Mouse (Mus musculus) cortical plate, adult 2 months (tissue): ENCODE data around the gene Nkd1.

Source experiments
- CTCF ChIP-seq: fragments of 200-500 bp; IDR thresholded peaks from 2 replicates; pipeline ENCODE4 v1.5.1; 2011; ENCODE audit warnings: mild to moderate bottlenecking, control low read depth, low read length; ENCODE audit not compliant: insufficient read depth; ENCODE audit errors: extremely low read depth
- POLR2A ChIP-seq: fragments of 200-500 bp; IDR thresholded peaks from 2 replicates; pipeline ENCODE4 v1.6.1; 2011; ENCODE audit warnings: mild to moderate bottlenecking, low read length, control low read depth; ENCODE audit not compliant: insufficient read depth; ENCODE audit errors: extremely low read depth

- TF ChIP-seq CTCF (no peak), POLR2A (no peak)
Observed at GRCm38 (mm10) chr8:88620931-88621330, 99.8 kb downstream of the Nkd1 start.
